Mouse (Mus musculus) frontal cortex, adult (tissue): ENCODE data around the gene 1500009C09Rik.

Experiments
- ATAC-seq: cut with Nextera tagmentation; 2 replicates; pipeline ENCODE4 v1.9.2; 2017; ENCODE audit warnings: mild to moderate bottlenecking, moderate library complexity, mixed read lengths; ENCODE audit not compliant: low TSS enrichment

The 1500009C09Rik gene

GRCm38 (mm10) chr15:82252097-82252496 lies at the start of gene 1500009C09Rik:
TSS of gene 1500009C09Rik (plus strand) at chr15:82252397.
- no peak for ATAC-seq

DNA sequence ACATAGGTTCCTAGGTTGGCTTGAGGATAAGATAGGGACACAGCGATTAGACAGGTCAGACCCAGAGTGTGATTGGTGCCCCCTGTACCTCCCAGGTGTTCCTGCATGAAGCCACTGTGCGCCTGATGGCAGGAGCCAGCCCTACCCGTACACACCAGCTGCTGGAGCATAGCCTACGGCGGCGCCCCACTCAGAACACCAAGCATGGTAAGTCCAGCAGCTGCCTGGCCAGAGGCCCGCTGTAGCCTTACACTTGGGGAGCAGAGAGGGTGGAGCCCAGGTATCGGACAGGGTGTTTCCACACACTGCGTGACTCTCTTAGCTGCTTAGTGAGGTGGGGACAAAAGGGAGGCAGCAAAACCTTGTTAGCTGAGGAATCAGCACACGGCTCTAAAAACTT lies 49.1 kb upstream of the 1500009C09Rik start:
- ATAC-seq = no peak

DNA sequence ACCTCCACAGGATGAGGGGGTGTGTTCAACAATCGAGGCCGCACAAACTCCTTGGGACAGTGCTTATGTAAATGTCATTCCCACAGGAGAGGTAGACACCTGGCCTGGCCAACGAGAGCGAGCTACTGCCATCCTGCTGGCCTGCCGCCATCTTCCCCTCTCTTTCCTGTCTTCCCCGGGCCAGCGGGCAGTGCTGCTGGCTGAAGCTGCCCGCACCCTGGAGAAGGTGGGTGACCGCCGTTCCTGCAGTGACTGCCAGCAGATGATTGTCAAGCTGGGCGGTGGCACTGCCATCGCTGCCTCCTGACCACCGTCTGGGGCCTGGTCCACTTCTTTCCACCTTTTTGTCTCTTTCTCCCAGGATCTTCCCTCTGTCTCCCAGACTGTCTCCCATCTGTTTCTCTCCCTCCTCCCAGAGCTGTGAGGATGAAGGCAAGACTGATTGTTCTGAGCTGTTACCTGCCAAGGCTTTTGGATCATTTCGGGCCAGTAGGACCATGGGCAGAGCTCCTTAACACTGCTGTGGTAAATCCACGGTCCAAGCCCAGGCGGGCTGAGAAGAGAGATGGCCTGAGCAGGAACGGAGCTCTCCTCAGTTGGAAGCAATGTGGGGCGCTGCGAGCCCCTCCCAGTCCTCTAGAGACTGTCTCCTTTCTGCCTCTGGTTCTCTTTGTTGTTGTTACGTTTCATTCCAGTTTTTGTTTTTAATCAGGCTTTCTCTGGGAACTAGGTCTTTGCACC lies 48.4 kb upstream of the 1500009C09Rik start:
- ATAC-seq = no peak

DNA sequence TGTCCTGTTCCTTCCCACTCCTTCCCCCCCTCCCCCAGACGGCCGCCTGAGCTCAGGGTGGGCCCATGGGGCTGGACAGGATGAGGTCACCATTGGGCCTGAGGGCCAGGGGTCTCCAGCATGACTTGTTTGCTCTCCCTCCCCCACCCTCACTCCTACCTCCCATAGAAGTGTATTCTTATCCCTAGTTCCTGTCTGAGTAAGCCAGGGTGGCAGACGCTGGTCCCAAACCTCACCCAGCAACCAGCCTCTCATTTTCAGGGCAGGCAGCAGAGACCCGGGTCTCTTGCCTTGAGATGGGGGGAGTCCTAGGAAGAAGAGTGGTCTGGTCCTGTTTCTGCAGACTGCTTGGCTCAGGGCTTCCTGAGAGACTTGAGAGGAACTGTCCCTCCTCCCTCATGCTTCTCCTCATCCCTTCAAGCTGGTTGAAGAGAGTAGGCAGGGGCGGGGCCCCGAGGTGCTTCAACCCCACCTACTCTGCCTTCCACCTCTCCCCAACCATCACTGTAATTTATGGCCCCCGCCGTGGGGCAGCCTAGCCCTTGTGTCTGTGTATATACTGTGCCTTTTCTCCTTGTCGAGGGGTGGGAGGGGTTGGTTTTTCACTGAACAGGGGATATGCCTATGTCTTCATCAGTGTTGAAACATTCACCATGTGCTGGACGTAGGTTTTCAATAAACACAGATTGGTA lies 47.4 kb upstream of the 1500009C09Rik start:
- ATAC-seq = no peak

GRCm38 (mm10) chr15:82206365-82207104 lies 45.7 kb upstream of the 1500009C09Rik start:
- ATAC-seq = peak; percentile 42

GRCm38 (mm10) chr15:82207105-82207459 lies 45.1 kb upstream of the 1500009C09Rik start:
- ATAC-seq = no peak

- no peak for ATAC-seq
Observed at GRCm38 (mm10) chr15:82207504-82208219, 44.5 kb upstream of the 1500009C09Rik start.

- no peak for ATAC-seq
Observed at GRCm38 (mm10) chr15:82208307-82208706, 43.9 kb upstream of the 1500009C09Rik start.

DNA sequence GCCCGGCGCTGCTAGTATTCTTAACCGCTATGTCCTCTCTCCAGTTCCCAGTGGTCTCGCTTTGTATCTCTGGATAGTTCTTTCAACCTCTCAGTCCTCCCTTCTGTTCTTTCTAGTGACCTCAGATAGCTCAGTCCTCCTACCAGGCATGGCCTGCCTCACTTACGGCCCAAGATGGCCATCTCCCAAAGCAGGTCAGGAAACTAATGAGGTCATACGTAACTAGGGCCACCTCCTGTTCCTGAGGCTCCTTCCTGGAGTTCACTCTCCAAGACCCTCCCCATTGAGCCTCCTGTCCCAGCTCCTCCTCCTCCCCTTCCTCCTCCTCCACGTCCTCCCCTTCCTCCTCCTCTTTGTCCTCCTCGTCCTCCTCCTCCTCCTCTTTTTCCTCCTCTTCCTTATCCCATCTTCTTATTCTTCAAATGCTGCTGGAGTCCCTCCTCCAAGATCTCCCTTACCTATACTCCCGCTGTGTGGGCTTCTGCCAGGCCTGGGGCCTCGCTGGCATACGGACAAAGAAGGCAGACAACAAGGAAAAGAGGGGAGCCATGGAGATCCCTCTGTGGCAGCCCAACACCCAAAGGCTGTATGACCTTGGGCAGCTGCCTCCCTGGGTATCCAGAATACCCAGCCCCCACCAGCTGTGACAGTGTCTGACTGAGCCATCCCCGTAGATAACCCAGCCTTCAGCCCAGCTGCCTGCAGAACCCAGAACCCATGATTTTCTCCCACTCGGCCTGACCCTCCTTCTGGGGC lies 42.7 kb upstream of the 1500009C09Rik start:
- no peak for ATAC-seq

GRCm38 (mm10) chr15:82210801-82211200 lies 41.4 kb upstream of the 1500009C09Rik start:
- ATAC-seq = no peak

- ATAC-seq = no peak
Observed at GRCm38 (mm10) chr15:82211281-82211680, 40.9 kb upstream of the 1500009C09Rik start.

DNA sequence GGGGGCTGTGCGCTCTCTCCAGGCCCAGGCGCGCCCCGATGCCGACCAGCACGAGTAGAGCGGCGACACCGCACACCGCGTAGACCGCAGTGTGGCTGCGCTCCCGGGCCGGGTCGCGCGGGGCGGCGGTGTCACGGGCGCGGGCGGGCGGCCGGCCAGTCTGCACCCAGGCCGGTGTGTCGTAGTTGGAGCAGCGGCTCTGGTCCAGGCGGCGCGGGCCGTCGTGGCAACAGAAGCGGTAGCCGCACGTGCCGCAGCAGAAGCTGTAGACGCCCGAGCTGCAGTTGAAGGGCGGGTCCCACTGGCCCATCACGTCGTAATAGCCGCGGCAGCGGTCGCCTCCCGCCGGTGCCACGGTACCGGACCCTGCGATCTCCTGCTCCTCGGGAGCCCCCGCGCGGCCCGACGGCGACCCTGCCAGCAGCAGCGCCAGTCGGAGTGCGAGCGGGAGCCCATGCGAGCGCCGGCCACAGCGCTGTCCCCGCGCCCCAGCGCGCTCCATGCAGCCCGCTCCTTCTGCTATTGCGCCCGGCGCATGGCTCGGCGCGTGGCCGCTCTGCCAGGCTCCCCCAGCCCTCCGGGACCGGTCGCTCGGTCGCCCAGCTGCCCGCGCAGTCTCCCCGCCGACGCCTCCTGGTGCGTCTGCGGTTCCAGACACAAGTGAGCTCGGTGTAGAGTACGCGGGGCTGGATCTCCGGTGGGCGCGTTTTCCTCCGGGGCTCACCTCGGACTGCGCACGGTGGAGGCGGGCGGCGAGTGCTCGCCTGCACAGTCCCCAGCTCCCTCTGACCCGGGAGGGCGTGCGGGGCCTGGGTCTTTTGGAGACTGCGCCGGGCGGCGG lies 40.1 kb upstream of the 1500009C09Rik start:
- ATAC-seq = no peak

DNA sequence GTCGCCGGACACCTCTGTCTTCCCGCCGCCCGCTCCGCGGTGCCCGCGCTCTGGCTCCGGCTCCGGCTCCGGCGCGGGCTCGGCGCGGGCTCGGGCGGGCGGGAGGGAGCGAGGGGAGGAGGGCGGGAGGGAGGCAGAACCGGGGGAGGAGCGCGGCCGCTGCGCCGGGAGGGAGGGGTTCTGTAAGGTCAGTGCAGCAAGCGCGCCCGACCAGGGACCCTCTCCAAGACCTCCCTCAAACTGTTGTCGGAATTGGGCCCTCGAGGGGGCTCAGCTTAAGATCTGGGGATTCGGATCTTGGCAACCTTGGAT lies 39.5 kb upstream of the 1500009C09Rik start, which contains the start of gene Shisa8:
Gene Shisa8 (minus strand): TSS at position 64 of the 312 bp plus-strand sequence.
- no peak for ATAC-seq

GRCm38 (mm10) chr15:82213222-82213621 lies 39.0 kb upstream of the 1500009C09Rik start:
- no peak for ATAC-seq

GRCm38 (mm10) chr15:82215332-82216046 lies 36.7 kb upstream of the 1500009C09Rik start:
- ATAC-seq = peak; percentile 32; the same call in 1 of the 2 replicates

DNA sequence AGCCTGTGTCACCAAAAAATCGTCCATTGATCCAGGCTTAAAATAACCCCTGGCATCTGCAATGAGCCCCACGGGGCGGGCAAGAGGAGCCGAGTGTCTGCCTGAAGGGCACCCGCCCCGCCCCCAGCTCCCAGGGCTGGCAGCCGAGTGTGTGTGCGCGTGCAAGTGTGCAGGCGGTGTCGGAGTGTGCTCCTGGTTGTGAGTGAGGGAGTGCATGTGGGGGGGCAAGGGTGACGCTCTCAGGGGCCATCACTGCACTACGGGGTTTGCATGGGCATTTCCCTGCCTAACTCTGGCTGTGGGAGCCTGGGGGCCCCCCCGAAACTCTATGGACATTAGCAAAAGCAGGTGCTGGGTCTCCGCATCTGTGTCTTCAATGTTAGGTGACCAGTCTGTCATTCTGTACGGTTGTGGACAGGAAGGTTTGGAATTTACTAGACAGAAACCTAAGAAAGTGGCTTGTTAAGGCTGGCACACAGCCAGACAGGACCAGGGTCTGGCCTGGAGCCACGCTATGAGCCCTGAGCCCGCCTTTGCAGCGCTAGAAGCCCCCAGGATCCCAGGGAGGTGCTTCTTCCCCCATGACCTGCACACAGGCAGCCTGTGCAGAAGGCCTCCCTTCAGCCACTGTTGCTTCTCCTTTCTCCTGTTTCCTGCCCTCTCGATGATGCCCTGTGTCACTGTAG lies 35.9 kb upstream of the 1500009C09Rik start:
- no peak for ATAC-seq

DNA sequence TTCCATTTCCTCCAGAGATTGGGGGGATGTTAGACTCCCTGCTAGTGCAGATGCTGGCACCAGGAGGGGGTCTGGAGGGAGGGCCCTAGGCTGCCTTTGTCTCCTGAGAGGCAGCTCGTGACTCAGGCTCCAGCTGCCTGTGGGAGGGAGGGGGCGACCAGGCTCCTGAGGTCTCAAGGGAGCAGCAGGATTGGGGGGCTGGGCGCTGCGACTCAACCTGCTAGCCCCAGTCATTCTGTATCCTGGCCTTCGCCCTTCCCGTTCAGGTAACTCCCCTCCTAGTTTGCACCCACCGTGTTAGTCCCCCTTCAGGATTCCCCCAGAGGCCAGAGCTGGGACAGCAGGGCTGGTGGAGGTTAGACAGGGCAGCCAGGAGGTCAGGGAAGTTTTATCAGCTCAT lies 35.2 kb upstream of the 1500009C09Rik start:
- ATAC-seq = no peak

GRCm38 (mm10) chr15:82217980-82218379 lies 34.2 kb upstream of the 1500009C09Rik start:
- no peak for ATAC-seq
